Mouse (Mus musculus) CD4-positive, CD25-positive, alpha-beta regulatory T cell, adult 2 months (primary cell): ENCODE results near the gene Actr3.

Experiments used
- DNase-seq: peaks from one replicate; pipeline ENCODE4 v3.0.0-alpha.2; 2012; ENCODE audit warnings: low read depth, low spot score

Actr3 gene

GRCm38 (mm10) chr1:125435369-125436135, at the start of gene Actr3:
Gene Actr3, minus strand, starts transcription at chr1:125435727.
- peak; percentile 100 for DNase-seq

GRCm38 (mm10) chr1:125482459-125483287, 47.1 kb upstream of the Actr3 start:
- DNase-seq = no peak

- DNase-seq = no peak
These were observed 46.3 kb upstream of the Actr3 start for GRCm38 (mm10) chr1:125481842-125482241.

DNA sequence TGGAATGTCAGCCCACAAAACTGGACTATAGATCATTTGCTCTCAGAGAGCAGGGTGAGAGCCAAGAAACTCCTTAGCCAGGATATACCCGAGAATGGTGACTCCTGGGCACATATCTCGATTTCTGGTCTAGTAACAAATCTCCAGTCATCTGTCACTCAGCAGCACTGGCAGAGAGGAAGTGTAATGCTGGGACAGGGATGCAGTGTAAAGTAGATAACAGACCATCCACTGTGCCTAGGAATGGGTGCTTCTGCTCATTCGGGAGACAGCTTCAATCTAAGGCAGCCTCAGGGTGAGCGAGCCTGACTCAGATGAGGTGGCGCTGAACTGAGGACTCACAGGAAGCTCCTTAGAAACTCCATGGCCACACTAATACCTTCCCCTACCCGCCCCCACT, 43.1 kb upstream of the Actr3 start:
- DNase-seq = no peak

DNA sequence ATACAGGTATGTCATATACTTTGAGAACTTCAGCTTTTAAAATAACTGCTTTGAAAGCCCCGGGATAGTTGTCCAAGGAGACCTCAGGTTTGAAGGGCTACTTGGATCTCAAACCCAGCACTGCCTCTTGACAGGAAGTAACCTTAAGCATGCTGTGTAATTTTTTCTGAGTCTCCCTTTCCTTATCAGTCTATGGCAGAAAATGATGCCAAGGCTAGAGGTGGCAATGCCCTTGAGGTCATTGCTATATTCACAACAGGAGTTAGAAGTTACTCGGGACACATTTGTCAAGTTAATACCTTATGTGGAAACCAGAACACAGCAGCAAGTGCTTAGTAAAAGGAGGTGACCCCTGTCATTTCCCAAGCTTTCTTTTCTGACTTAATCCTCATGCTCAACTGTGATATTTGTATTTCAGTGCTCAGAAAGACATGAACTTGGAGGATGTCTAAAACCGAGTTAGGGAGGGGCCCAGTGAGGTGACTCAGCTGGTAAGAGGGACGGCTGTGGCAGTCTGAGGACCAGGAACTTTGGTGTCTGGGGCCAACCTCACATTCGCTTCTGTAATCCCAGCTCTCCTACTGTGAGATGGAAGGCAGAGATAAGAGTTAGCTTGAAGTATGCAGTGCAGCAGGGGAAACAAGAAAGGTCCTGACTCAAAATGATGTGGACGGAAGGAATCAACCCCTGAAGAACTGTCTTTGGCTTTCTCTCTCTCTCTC, 40.6 kb upstream of the Actr3 start:
- DNase-seq = no peak

DNA sequence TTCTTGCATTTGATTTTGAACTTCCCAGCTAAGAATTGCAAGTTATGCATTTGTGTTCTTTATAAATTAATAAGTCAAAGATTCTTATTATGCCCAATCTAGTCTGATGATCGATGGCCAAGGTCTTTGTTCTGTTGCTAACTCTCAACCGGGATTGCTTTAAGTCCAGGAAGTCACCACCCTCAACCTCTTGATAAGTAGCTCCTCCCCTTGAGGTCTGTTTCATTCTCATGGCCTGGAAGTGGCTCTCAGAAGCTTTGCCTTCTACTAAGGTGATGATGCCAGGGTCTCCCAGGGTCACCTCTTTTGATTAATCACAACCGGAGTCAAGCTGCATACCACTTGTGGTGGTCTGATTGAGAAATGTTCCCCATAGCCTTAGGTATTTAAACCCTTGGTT, 38.3 kb upstream of the Actr3 start:
- DNase-seq = peak; percentile 58

DNA sequence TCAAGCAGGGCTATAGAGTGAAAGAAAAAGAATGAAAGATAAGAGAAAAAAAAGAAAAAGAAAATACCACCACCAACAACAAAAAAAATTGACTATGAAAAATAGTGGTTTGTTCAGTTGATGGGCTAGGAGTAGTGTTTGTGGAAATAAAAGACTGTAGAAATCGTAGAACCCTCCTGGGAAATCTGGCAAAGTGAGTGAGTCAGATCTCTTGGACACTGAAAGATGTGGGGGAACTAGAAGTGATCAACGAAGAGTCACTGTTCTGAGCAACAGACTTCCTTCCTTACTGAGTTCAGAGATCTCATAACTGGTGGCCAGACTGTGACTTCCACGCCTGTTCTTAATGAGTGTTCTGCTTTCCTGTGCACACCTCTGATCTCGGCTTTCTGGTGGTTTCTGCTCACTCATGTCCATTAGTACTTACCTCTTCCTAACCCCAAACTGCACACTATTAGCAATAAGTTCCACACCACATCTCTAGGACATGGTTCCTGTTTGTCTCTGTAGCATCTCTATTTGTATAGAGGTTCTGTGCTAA, 37.7 kb upstream of the Actr3 start:
- peak; percentile 24 for DNase-seq

- no peak for DNase-seq
These were observed 35.5 kb upstream of the Actr3 start for GRCm38 (mm10) chr1:125470805-125471648.

- peak; percentile 78 for DNase-seq
These were observed 32.4 kb upstream of the Actr3 start for GRCm38 (mm10) chr1:125467936-125468335.

- peak; percentile 75 for DNase-seq
These were observed 31.2 kb upstream of the Actr3 start for GRCm38 (mm10) chr1:125466621-125467257.

- DNase-seq = peak; percentile 49
These were observed 28.5 kb upstream of the Actr3 start for GRCm38 (mm10) chr1:125464011-125464410.

GRCm38 (mm10) chr1:125463349-125463748, 27.8 kb upstream of the Actr3 start:
- no peak for DNase-seq

DNA sequence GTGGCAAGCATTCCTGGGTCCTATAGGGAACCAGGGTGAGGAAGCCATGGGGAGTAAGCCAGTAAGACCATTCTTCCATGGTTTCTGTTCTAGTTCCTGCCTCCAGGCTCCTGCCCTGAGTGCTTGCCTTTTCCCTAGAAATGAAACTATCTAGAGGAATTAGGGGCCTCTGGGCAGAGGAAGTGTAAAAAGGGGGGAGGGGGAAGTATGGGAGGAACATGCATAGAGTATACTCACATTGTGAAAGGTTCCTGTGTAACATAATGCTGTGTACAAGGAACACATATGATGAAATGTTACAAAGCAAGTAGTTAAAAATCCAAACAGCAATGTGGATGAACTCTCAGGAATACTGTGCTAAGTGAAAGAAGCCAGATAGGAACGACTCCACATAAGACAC, 27.4 kb upstream of the Actr3 start:
- DNase-seq = no peak

DNA sequence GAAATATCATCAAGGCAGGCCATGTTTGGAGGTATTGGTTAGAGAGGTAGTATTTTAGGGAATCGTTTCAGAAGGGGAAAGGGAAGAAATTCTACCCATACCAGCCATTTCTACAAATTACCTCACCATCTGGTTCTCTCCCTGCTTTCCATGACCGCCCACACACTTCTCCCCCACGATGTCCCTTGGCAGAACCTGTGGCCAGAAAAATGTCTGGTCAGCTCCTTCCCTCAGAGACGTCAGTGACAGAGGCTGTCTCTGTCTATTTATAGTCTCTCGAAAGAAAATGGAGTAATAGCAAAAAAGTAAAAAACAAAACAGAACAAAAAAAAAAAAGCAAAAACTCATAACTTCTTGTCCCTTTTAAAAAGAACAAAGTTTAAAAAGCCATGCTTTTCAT, 23.0 kb upstream of the Actr3 start:
- DNase-seq = no peak

DNA sequence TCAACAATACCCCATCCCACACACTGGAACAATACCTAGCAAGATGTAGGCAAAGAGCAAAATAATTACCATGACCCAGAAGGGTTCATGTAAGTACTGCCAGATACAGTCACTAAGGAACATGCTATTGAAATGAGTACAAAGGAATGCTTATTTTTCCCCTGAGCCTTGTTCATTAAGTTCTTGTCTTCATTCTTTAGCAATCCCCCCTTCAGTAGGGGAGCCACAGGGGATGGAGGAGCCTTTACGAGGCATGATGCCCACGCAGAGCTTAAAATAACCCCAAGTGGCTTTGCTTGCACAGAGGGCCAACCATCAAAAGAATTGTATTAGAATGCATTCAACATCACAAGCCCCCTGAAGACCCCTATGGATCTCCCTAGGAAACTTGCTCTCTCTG, 19.6 kb upstream of the Actr3 start:
- no peak for DNase-seq

DNA sequence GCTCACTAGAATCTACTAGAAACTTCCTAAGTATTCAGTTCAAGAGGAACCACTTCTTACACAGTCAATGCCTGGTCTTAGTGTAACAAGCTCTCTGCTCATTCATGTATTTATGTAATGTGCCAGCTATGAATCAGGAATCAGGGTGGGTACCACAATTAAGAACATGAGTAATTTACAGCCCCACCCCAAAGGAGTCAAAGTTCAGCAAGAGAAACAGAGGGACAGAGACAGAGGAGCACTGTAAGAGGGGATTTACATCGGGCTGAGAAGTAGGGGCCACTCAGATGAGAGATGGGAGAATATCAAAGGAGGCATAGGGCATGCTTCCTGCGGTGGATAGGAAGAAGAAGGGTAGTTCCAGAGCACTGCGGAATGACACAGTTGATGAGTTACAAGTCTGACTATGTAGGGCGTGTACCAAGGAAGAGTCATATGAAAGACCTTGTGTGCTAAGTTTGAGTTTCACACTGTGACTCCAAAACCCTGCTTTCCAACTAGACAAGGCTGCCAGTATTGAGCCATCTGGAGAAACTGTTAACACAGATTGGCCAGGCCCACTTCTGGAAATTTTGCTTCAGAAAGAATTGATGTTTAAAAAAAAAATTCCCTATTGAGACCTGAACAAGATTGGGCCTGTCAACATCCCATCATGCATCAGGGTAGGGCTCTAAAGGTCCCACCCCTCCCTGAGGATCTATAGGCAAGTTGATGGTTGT, 14.9 kb upstream of the Actr3 start:
- DNase-seq = no peak

DNA sequence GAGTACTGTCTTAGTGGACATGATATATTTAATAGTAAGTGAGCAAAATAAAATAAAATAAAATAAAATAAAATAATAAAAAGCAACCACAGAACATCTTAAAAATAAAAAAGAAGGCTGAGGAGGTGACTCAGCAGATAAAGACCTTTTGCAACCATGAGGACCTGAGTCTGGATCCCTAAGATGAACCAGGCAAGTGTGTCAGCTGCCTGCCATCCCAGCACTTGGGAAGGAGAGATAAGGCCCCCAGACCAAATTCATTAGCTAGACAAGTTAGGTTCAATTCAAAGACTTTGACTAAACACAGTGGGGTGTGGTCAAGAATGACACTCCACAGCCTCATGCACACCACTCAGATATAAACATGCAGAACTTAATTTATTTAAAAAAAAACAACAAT, 12.4 kb upstream of the Actr3 start:
- DNase-seq = no peak

- peak; percentile 40 for DNase-seq
These were observed 6.2 kb upstream of the Actr3 start for GRCm38 (mm10) chr1:125441679-125442078.

DNA sequence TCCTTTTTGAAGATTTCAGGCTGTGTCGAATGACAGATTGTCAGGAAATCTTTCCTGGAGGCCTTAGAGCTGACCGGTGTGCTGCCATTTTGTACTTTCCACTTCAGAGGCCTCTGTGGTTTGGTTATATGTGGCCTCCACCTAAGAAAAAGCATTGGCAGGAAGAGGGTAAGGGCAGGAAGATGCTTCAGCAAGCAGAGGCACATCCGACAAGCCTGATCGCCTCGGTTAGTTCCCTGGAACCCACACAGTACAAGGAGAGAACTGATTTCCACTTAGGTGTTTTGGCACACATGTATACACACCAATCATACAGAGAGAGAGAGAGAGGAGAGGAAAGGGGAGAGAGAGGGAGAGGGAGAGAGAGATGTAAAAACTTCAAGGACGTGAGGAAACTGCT, 5.7 kb upstream of the Actr3 start:
- peak; percentile 54 for DNase-seq

DNA sequence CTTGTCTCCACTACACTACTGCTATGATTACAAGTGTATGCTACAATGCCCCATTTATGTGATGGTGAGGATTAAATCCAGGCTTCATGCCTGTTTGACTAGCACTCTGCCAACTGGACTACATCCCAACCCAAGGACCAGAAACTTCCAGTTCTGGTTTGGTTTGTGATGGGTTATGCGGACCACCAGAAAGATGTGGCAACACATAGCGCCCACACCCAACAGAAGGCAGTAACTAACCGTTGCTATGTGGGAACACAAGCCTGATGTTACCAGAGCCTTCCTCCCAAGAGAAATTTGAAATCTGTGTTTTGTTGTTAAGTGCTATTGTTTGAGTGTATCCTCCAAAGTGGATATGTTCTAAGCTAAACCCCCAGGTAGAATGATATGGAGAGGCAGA, 4.0 kb upstream of the Actr3 start:
- no peak for DNase-seq
